Mouse (Mus musculus): Measurements from ENCODE around the gene Slc12a8. TPM values are rescaled to one million over a fixed set of nuclear protein-coding genes. Genes with fewer than 3 reads are reported as not detected.

Gene Slc12a8
- polyA plus RNA-seq, 1 experiment from 2014 or later: 0.72 TPM

DNA sequence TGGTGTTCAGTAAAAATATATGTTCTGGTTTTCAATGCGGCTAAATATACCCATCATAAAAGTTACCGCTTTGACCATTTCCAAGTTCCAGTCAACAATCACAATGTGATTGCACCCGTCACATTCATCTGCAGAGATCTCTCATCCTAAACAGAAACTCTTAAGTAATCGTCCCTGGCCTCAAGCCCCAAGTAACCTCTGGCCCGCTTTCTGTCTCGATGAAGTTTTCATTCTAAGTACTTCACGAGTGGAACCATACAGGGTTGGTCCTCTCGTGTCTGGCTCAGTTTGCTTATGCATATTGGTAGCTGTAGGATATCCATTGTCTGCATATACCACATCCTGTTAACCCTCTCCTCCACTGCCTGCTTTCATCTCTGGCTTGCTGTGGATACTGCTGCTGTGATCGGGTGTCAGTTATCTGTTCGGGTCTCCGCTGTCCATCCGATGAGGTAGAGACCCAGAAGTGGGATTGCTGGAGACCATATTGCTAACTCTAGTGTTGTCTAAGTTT is 181.2 kb downstream of the Slc12a8 start:
- Histone ChIP-seq H3K36me3 (no peaks in the 10 kb centered on the region), H3K9ac (no peak overlapping the region), H3K4me3 (no peak overlapping the region), H3K4me2 (no peak overlapping the region), H3K4me1 (peaks cover 38% of the 10 kb centered on the region), H3K27ac (peak overlapping the region; percentile 18; the same call in 1 of the 2 replicates), H3K9me3 (no peaks in the 10 kb centered on the region), H3K27me3 (no peaks in the 10 kb centered on the region)
- no peak for ATAC-seq (ENCODE audit: insufficient number of reproducible peaks, low FRiP score, low TSS enrichment, low read depth)
- WGBS: 67% methylated on average over 12 of the region's 12 CpGs

DNA sequence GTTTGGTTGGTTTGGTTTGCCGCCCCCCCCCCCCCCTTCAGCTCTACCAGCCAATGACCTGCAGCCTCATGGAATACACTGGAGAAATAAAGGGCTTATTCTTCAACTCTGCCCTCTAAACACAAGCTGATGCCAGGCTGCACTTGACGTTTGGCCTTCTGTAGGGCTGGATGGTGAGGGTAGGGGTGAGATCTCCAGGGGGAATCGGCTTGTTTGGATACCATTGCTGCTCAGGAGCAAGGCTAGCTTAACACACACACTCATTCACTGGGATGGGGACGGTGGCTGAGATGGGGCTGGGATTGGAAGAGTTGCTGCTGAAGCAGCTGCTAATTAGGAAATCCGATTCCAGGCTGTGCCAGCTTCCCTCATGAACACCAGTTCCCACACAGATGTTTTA is 183.5 kb downstream of the Slc12a8 start:
- Histone ChIP-seq H3K9ac (no peak overlapping the region), H3K36me3 (no peaks in the 10 kb centered on the region), H3K27ac (no peak overlapping the region), H3K4me2 (no peak overlapping the region), H3K4me1 (peaks cover 44% of the 10 kb centered on the region), H3K4me3 (no peak overlapping the region), H3K27me3 (no peaks in the 10 kb centered on the region), H3K9me3 (no peaks in the 10 kb centered on the region)
- no peak for ATAC-seq (ENCODE audit: insufficient number of reproducible peaks, low FRiP score, low TSS enrichment, low read depth)
- 43% methylated on average over 5 of the region's 5 CpGs for WGBS

- Histone ChIP-seq H3K4me3 (no peak overlapping the region), H3K27me3 (no peaks in the 10 kb centered on the region), H3K4me2 (no peak overlapping the region), H3K36me3 (no peaks in the 10 kb centered on the region), H3K9me3 (no peaks in the 10 kb centered on the region), H3K4me1 (peaks cover 36% of the 10 kb centered on the region), H3K27ac (no peak overlapping the region), H3K9ac (no peak overlapping the region)
- ATAC-seq (ENCODE audit: insufficient number of reproducible peaks, low FRiP score, low TSS enrichment, low read depth): no peak
- WGBS: 77% methylated on average over 4 of the region's 4 CpGs
Measured at GRCm38 (mm10) chr16:33701872-33702271, 184.7 kb downstream of the Slc12a8 start.

- no peak overlapping the region for H3K4me2 ChIP-seq
- H3K9ac ChIP-seq: no peak overlapping the region
- no peaks in the 10 kb centered on the region for H3K9me3 ChIP-seq
- no peaks in the 10 kb centered on the region for H3K36me3 ChIP-seq
- 73% methylated on average over 9 of the region's 9 CpGs for WGBS
- H3K4me1 ChIP-seq: peaks cover 23% of the 10 kb centered on the region
- ATAC-seq (ENCODE audit: insufficient number of reproducible peaks, low FRiP score, low TSS enrichment, low read depth): no peak
- no peak overlapping the region for H3K27ac ChIP-seq
- H3K4me3 ChIP-seq: no peak overlapping the region
- no peaks in the 10 kb centered on the region for H3K27me3 ChIP-seq
Measured at GRCm38 (mm10) chr16:33704289-33704688, 187.2 kb downstream of the Slc12a8 start.

- no peak for ATAC-seq (ENCODE audit: insufficient number of reproducible peaks, low FRiP score, low TSS enrichment, low read depth)
- WGBS: 16% methylated on average over 6 of the region's 6 CpGs
- peaks cover 24% of the 10 kb centered on the region for H3K4me1 ChIP-seq
- no peaks in the 10 kb centered on the region for H3K9me3 ChIP-seq
- H3K4me2 ChIP-seq: no peak overlapping the region
- H3K4me3 ChIP-seq: no peak overlapping the region
- H3K9ac ChIP-seq: no peak overlapping the region
- H3K36me3 ChIP-seq: no peaks in the 10 kb centered on the region
- no peak overlapping the region for H3K27ac ChIP-seq
- H3K27me3 ChIP-seq: no peaks in the 10 kb centered on the region
Measured at GRCm38 (mm10) chr16:33705258-33705657, 188.1 kb downstream of the Slc12a8 start.

DNA sequence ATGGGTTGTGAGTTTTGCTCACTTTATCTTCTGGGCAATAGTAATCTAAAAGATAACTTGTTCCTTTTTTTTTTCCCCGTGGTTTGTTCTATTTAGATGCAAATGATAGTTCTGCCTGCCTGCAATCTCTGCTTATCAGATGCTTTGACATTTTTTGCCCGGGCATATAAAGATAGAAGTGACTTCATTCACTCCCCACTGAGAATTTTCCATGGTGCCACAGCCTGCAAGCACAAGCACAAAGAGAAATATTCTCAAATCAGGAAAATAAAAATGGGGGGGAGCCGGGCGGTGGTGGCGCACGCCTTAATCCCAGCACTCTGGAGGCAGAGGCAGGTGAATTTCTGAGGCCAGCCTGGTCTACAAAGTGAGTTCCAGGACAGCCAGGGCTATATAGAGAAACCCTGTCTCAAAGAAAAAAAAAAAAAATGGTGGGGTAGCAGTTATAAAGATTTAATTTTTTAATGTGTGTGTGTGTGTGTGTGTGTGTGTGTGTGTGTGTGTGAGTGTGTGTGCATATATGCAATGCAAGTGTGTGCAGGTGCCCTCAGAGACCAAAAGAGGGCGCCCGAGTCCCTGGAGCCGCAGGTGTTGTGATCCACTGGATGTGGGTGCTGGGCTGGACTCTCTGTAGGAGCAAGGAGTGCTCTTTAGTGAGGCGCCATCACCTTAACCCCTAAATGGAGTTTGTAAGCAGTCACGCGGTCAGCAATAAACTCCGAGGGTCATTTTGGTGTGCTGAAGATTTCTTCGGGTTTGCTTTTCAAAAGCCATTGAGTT is 189.2 kb downstream of the Slc12a8 start:
- no peak overlapping the region for H3K4me2 ChIP-seq
- no peaks in the 10 kb centered on the region for H3K36me3 ChIP-seq
- peaks cover 16% of the 10 kb centered on the region for H3K4me1 ChIP-seq
- no peak for ATAC-seq (ENCODE audit: insufficient number of reproducible peaks, low FRiP score, low TSS enrichment, low read depth)
- H3K27ac ChIP-seq: no peak overlapping the region
- H3K9me3 ChIP-seq: no peaks in the 10 kb centered on the region
- no peaks in the 10 kb centered on the region for H3K27me3 ChIP-seq
- H3K4me3 ChIP-seq: no peak overlapping the region
- no peak overlapping the region for H3K9ac ChIP-seq
- 97% methylated on average over 14 of the region's 14 CpGs for WGBS

GRCm38 (mm10) chr16:33708031-33708430 is 190.9 kb downstream of the Slc12a8 start:
- Histone ChIP-seq H3K4me1 (peaks cover 14% of the 10 kb centered on the region), H3K36me3 (no peaks in the 10 kb centered on the region), H3K9me3 (no peaks in the 10 kb centered on the region), H3K9ac (no peak overlapping the region), H3K27ac (no peak overlapping the region), H3K4me3 (no peak overlapping the region), H3K4me2 (no peak overlapping the region), H3K27me3 (no peaks in the 10 kb centered on the region)
- ATAC-seq (ENCODE audit: insufficient number of reproducible peaks, low FRiP score, low TSS enrichment, low read depth): no peak
- whole genome bisulfite sequencing: 86% methylated on average over 10 of the region's 10 CpGs

- peaks cover 11% of the 10 kb centered on the region for H3K4me1 ChIP-seq
- no peak for ATAC-seq (ENCODE audit: insufficient number of reproducible peaks, low FRiP score, low TSS enrichment, low read depth)
- H3K27ac ChIP-seq: no peak overlapping the region
- 91% methylated on average over 12 of the region's 12 CpGs for WGBS
- H3K27me3 ChIP-seq: no peaks in the 10 kb centered on the region
- no peak overlapping the region for H3K4me3 ChIP-seq
- no peaks in the 10 kb centered on the region for H3K9me3 ChIP-seq
- no peak overlapping the region for H3K4me2 ChIP-seq
- H3K36me3 ChIP-seq: no peaks in the 10 kb centered on the region
- no peak overlapping the region for H3K9ac ChIP-seq
Measured at GRCm38 (mm10) chr16:33708585-33709397, 191.7 kb downstream of the Slc12a8 start.

Other genes starting within 250 kb of the Slc12a8 start
- 58.4 and 60.9 TPM in 2 replicates for gene Zfp148, start 136.5 kb upstream of the Slc12a8 start, polyA plus RNA-seq (2015; fragmentation: Nextera tagmentation; extraction: Ambion mirVana)
- gene Heg1, start 167.0 kb downstream of the Slc12a8 start, polyA plus RNA-seq (2015; fragmentation: Nextera tagmentation; extraction: Ambion mirVana): 15.7 and 16.9 TPM in 2 replicates

Data from limb, embryonic 15.5 days (tissue).